ENCODE assay signal across 9 mouse cellular contexts in the genomic region with DNA sequence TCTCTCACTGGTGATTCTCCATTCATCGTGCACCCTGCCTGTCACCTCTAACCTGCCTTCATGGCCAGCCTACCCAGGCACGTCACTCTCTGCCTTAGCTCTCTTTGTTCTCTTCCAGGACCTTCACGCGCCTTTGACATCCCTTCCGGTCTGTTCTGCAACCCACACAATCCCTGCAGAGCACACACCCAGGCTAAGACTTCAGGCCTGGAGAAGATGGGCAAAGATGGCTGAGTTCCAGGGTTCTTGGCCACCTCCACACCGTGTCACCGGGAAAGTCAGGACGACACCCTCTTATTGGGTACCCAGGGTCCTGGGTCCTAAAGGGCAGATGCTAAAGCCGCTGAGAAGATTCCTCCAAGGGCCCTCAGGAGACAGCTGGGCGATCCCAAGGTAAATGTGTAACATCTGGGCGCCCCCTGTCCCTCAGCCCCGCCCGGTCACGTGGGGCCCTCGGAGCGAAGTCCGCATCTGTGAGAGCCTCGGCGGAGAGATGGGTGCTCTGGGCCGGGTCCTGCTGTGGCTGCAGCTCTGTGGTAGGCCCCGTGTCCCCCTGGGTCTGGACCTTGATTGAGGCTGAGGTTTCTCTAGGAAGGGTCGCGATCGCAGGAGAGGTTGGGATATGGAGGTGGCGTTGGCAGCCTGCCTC. TPM values are rescaled to one million over a fixed set of nuclear protein-coding genes. Genes with fewer than 3 reads are reported as not detected.
DNase-seq lines count a peak whose midpoint lies in the region; ATAC-seq and TF ChIP-seq lines count a peak whose summit lies in the region.
"Had no signal": no experiment of that assay in that cellular context is flagged by ENCODE, and none has a peak within 500 bp of the region (broad histone marks: within the 10 kb centered on the region; RNA-seq: fewer than 3 reads in every experiment).

A gene (plus strand): TSS at position 467 of the 649 bp plus-strand sequence.

- peak within 1 kb of the TSS; percentile 36 for H3K4me2 ChIP-seq in lung, embryonic 15.5 days
- H3K4me2 ChIP-seq in hindbrain, embryonic 14.5 days (replicated peaks) = no peak within 1 kb of the TSS
- H3K4me2 ChIP-seq in kidney, embryonic 15.5 days = peak within 1 kb of the TSS; percentile 50
- H3K4me2 ChIP-seq in midbrain, postnatal 0 days (ENCODE audit: low read depth, low read length, poor library complexity, severe bottlenecking) = no peak within 1 kb of the TSS

- no peak for TF ChIP-seq POLR2A in thymus, adult 2 months (IDR thresholded peaks at IDR 0.05; ENCODE audit: control insufficient read depth, extremely low read depth, insufficient read depth, low read length, poor library complexity)

- H3K4me1 ChIP-seq in lung, embryonic 15.5 days = peaks cover 30% of the 10 kb centered on the region
- H3K4me1 ChIP-seq in hindbrain, embryonic 14.5 days (replicated peaks; ENCODE audit: control insufficient read depth, insufficient read depth, low read length) = peaks cover 15% of the 10 kb centered on the region
- H3K4me1 ChIP-seq in kidney, embryonic 15.5 days = peaks cover 50% of the 10 kb centered on the region
- H3K4me1 ChIP-seq in midbrain, postnatal 0 days (ENCODE audit: insufficient read depth, low read length) = peaks cover 9% of the 10 kb centered on the region; the same call in 1 of the 2 replicates
- peaks cover 6% of the 10 kb centered on the region; the same call in 1 of the 2 replicates for H3K4me1 ChIP-seq in thymus, adult 2 months (replicated peaks; ENCODE audit: control insufficient read depth, insufficient read depth, low read length)

- intact Hi-C loops in gastrocnemius, postnatal 36 days (cut with DNase I) = loop anchor here (5.0 kb wide), 1 partner anchor 142 kb away; no protein-coding TSS in a partner anchor

- H3K9ac ChIP-seq in lung, embryonic 15.5 days = no peak within 1 kb of the TSS
- H3K9ac ChIP-seq in hindbrain, embryonic 14.5 days = no peak within 1 kb of the TSS
- H3K9ac ChIP-seq in kidney, embryonic 15.5 days = peak within 1 kb of the TSS; percentile 27; the same call in 1 of the 2 replicates
- no peak within 1 kb of the TSS for H3K9ac ChIP-seq in midbrain, postnatal 0 days (replicated peaks; ENCODE audit: low read length, poor library complexity, severe bottlenecking)

- no peak for ATAC-seq in lung, embryonic 15.5 days (ENCODE audit: borderline replicate concordance, extremely low read depth, low FRiP score, low TSS enrichment)
- no peak for ATAC-seq in hindbrain, embryonic 14.5 days (ENCODE audit: low FRiP score)
- ATAC-seq in kidney, embryonic 15.5 days (replicated peaks; ENCODE audit: low FRiP score) = peak; percentile 41
- ATAC-seq in midbrain, postnatal 0 days (ENCODE audit: low FRiP score) = no peak

- peaks cover 69% of the 10 kb centered on the region for H3K27me3 ChIP-seq in lung, embryonic 15.5 days
- H3K27me3 ChIP-seq in hindbrain, embryonic 14.5 days (ENCODE audit: control insufficient read depth, insufficient read depth, low read length) = peaks cover 65% of the 10 kb centered on the region
- peaks cover 66% of the 10 kb centered on the region for H3K27me3 ChIP-seq in kidney, embryonic 15.5 days
- peaks cover 48% of the 10 kb centered on the region for H3K27me3 ChIP-seq in midbrain, postnatal 0 days (ENCODE audit: insufficient read depth, low read length)
- H3K27me3 ChIP-seq in thymus, adult 2 months (ENCODE audit: control insufficient read depth, insufficient read depth, low read length) = peaks cover 13% of the 10 kb centered on the region

- peak within 1 kb of the TSS; percentile 10; the same call in 1 of the 2 replicates for H3K4me3 ChIP-seq in lung, embryonic 15.5 days
- H3K4me3 ChIP-seq in hindbrain, embryonic 14.5 days (replicated peaks; ENCODE audit: low read length) = no peak within 1 kb of the TSS
- H3K4me3 ChIP-seq in kidney, embryonic 15.5 days (replicated peaks) = peak within 1 kb of the TSS; percentile 36
- no peak within 1 kb of the TSS for H3K4me3 ChIP-seq in midbrain, postnatal 0 days (ENCODE audit: low read depth, low read length)
- no peak within 1 kb of the TSS for H3K4me3 ChIP-seq in thymus, adult 2 months (ENCODE audit: control insufficient read depth, insufficient read depth, low read length)

- DNase-seq in lung, postnatal 10 days = no peak
- no peak for DNase-seq in hindbrain, embryonic 14.5 days (ENCODE audit: low spot score)
- no peak for DNase-seq in midbrain, postnatal 0 days (ENCODE audit: low spot score)
- no peak for DNase-seq in thymus, adult 2 months
- DNase-seq in cerebellum, adult 11-12 months = no peak
- DNase-seq in gastrocnemius, postnatal 36 days = no peak
- DNase-seq: gastrocnemius, postnatal 25 days had no signal

- H3K27ac ChIP-seq in lung, embryonic 15.5 days = no peak within 1 kb of the TSS
- no peak within 1 kb of the TSS for H3K27ac ChIP-seq in hindbrain, embryonic 14.5 days
- H3K27ac ChIP-seq in kidney, embryonic 15.5 days = 0 out of 2 replicates have a peak within 1 kb of the TSS, but pooled peaks have one; percentile 56
- H3K27ac ChIP-seq in midbrain, postnatal 0 days (ENCODE audit: low read depth, low read length) = no peak within 1 kb of the TSS
- no peak within 1 kb of the TSS for H3K27ac ChIP-seq in thymus, adult 2 months (ENCODE audit: control insufficient read depth, insufficient read depth, low read length)

- WGBS in lung, embryonic 15.5 days = 27% methylated on average over 25 of the region's 25 CpGs
- 34% methylated on average over 25 of the region's 25 CpGs for WGBS in hindbrain, embryonic 14.5 days
- 36% methylated on average over 25 of the region's 25 CpGs for WGBS in kidney, embryonic 15.5 days
- WGBS in midbrain, postnatal 0 days = 39% methylated on average over 25 of the region's 25 CpGs
- WGBS in thymus, adult 2 months = 43% methylated on average over 25 of the region's 25 CpGs

- H3K36me3 ChIP-seq in lung, embryonic 15.5 days = no peaks in the 10 kb centered on the region
- no peaks in the 10 kb centered on the region for H3K36me3 ChIP-seq in hindbrain, embryonic 14.5 days (replicated peaks; ENCODE audit: control insufficient read depth, insufficient read depth)
- no peaks in the 10 kb centered on the region for H3K36me3 ChIP-seq in kidney, embryonic 15.5 days
- H3K36me3 ChIP-seq in midbrain, postnatal 0 days (ENCODE audit: insufficient read depth, low read length) = no peaks in the 10 kb centered on the region
- no peaks in the 10 kb centered on the region for H3K36me3 ChIP-seq in thymus, adult 2 months (ENCODE audit: control insufficient read depth, insufficient read depth, low read length)

- no peak for TF ChIP-seq CTCF in midbrain, postnatal 0 days (IDR thresholded peaks at IDR 0.05)
- no peak for TF ChIP-seq CTCF in thymus, adult 2 months (IDR thresholded peaks at IDR 0.05; ENCODE audit: borderline replicate concordance, control insufficient read depth, extremely low read depth, insufficient read depth, low read length, poor library complexity)

- H3K9me3 ChIP-seq in lung, embryonic 15.5 days = no peaks in the 10 kb centered on the region
- H3K9me3 ChIP-seq in hindbrain, embryonic 14.5 days (ENCODE audit: control insufficient read depth, low read length) = no peaks in the 10 kb centered on the region
- no peaks in the 10 kb centered on the region for H3K9me3 ChIP-seq in kidney, embryonic 15.5 days (replicated peaks)
- no peaks in the 10 kb centered on the region for H3K9me3 ChIP-seq in midbrain, postnatal 0 days (ENCODE audit: low read length)

RNA-seq across cellular contexts. Expression of the gene that starts here (rescaled TPM):
- polyA plus RNA-seq in lung, embryonic 15.5 days (2015; fragmentation: Nextera tagmentation; extraction: Ambion mirVana) = 0.36 and 0.50 TPM in 2 replicates
- 19.6 and 20.5 TPM in 2 replicates for polyA plus RNA-seq in hindbrain, embryonic 14.5 days (2014; fragmentation: Nextera tagmentation; extraction: Ambion mirVana)
- 43.7 and 43.9 TPM in 2 replicates for polyA plus RNA-seq in kidney, embryonic 15.5 days (2015; fragmentation: Nextera tagmentation; extraction: Ambion mirVana)
- 45.2 and 65.8 TPM in 2 replicates for total RNA-seq in midbrain, postnatal 0 days (2014; rRNA removed)
- 82.7 and 101 TPM in 2 replicates for polyA plus RNA-seq in midbrain, postnatal 0 days (2015; fragmentation: Nextera tagmentation; extraction: Ambion mirVana)
- polyA plus RNA-seq in thymus, adult 2 months (2012; rRNA removed) = 7.0 and 8.8 TPM in 2 replicates
- not detected for total RNA-seq in gastrocnemius, postnatal 36 days (2021)
- total RNA-seq: gastrocnemius, postnatal 25 days had no signal

Comparison
In these comparisons a context has a peak if more than half of its experiments do, and no peak if none do; other contexts are left out.
1. RNA of the gene that starts here (total RNA-seq): 45.2 to 65.8 TPM in midbrain, postnatal 0 days; not detected in gastrocnemius, postnatal 36 days; every median in the first group is over 10 times any median in the second.
2. H3K4me2 ChIP-seq: peak in lung, embryonic 15.5 days (single experiment) and kidney, embryonic 15.5 days (single experiment); none in hindbrain, embryonic 14.5 days (single experiment) and midbrain, postnatal 0 days (single experiment).
3. H3K4me3 ChIP-seq: peak in lung, embryonic 15.5 days (single experiment) and kidney, embryonic 15.5 days (single experiment); none in hindbrain, embryonic 14.5 days (single experiment), midbrain, postnatal 0 days (single experiment) and thymus, adult 2 months (single experiment).